Mouse (Mus musculus) gastrocnemius, postnatal 10 days (tissue): ENCODE measurements at regions not wholly inside any gene's neighbourhood (a gene's known extent, or its start where the extent isn't known, plus 50 kb on each side); places are given as distances from the start of the nearest gene placed in this dataset.

ENCODE experiments used
- DNase-seq: peaks from one replicate; pipeline ENCODE4 v3.0.0; 2021; ENCODE audit warnings: mixed read lengths

DNA sequence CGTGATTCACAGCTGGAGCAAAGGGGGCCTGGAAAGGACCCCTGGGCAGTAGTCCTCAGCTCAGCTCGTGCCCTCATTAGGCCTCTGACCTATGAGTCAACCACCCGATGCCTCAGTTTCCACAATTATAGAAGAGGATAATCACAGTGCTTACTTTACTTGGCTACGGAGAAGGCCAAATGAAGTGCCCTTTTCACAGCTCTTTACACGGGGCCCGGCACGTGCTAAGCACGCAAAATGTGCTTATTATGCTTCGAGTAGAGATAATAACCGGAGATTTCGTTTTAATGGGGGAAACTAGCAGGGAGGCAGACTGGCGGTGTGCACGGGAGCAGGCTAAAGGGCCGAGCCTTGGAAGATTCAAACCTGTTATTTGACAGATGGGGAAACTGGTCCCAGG lies 102.4 kb upstream of the Jun start:
- no peak for DNase-seq

DNA sequence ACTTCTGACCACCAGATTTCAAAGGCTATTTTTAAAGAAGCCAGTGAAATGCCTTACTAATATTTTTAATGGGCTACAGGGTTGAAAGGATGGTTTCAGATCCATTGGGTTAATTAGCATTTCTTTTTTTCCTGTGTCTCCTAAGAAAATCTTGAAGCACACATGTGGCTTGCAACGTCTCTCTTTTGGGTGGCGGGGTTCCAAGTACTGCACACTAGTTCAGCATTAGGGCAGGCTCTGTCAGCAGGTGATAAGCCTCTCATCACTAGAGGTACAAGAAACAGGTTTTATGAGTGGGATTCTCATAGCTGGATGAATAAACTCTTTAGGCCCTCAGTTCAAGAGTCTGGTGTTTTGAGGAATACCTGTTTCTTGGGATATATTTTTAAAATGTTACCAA lies 103.2 kb upstream of the Jun start:
- no peak for DNase-seq

DNA sequence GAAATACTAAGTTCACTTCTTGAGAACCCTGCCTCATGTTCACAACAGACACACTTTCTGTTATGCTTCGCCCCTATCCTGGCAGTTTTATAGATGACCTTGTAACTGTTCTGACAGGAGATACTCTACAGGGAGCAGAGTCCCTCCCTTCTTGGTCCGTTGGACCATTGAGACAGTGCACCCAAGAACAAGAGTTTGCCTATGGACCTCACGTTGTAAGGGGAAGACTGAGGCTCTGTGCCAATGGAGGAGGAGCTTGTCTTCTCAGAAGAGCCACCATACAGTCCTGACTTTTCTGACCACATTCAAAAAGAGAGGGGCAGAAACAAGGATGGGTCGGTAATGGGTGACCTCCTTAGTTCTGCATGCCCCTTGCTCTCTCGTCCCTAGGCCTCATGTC lies 103.8 kb upstream of the Jun start:
- DNase-seq, result no peak

DNA sequence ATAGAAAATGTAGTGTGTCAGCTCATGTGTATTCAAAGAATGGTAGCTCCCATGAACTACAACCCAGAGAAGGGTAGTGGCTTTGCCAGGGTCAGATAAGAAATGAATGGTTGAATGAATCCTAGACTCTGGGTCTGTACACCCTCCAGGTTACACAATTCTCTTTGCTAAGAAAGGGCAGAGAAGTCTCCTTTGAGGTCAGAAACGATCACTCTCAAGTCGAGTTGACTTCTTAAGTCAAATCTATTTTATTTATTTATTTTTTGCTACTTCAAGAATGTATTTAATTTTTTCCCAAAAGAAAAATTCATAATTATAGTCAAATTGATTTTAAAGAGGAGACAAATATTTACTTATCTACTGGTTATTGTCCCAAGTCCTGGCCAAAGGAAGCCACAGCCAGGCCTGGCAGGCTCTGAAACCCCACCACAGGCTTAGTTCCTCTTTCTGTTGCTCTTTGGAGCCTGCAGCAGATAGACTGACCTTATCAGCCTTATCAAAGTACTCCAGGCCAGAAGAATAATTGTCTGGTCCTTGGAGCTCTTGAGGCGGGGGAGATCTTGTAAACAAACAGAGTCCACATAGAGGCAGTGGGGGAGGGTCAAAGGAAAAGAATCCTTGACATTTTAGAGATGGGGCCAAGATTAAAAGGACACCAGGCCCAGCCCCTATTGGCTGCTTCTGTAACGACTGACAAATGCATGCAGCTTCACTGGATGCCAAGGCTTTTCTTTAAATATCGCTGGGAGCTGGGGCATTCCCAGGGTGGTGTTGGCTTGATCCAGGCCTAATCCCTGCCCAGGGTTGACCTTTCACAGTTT lies 104.6 kb upstream of the Jun start:
- no peak for DNase-seq

DNA sequence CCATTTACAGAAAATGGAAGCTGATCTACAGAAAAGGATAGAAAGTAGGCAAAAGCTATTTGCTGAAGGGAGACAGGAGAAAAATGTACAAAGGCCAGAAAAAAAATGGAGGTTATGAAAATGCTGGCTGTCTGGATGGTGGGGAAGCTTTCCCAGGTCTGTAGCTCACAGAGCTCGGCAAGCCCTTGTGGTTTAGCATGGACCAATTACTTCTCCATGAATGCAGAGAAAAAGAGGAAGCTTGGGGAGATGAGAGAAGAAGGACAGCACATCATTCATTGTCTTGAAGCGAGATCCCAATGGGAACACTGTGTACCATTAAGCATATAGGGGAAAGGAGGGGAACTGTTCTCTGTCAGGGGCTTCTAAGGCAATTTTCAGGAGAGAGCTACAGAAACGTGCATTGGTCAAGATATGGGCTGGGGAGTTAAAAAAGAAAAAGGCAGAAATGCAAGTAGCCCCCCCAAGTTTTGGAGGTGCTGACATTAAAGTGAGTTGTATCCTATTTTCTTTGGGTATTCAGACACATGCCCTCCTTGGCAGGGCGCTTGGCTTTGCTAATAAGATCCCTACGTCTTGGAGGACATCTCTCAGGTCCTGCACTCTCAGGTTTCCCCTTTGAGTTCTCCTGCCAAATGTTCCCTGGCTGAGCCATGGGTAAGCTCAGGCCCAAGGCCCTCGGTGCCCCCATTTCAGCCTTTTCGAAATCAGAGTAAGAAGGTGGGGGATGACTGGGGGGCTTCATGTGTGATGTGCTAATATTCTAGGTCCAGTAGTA lies 105.8 kb upstream of the Jun start:
- DNase-seq, result peak; percentile 20

DNA sequence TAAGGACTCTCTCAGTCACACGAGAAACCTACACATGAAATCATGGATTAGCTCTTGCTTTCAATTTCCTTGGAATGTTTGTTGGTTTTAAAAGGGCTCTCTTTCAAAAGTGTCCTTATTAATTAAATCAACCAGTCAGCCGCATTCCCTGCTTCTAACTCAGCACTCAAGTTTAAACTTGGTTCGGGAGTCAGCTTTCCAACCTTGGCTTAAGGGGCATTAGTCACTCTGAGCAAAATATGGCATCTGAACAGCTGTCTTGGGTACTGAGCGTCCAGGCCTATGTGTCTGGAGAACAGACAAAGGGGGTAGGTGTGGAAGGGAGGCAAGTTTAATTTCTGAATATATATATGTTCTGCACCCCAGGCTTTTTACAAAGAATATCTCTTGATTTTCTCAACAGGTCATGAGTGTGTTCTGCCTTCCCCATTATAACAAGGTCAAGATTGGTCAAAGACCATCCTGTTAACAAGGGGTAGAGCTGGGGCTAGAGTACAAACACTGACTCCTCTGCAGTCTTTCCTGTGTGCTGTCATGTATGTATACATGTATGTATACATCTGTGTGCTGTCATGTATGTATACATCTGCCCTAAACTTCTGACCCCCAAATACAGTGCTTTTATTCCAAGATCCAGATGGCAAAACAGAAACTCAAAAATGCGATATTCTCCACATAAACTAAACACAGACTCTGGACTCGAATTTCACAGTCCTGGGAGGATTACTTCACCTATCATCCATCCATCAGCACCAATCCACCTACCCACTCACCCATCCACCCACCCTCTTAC lies 106.8 kb upstream of the Jun start:
- DNase-seq, result no peak

DNA sequence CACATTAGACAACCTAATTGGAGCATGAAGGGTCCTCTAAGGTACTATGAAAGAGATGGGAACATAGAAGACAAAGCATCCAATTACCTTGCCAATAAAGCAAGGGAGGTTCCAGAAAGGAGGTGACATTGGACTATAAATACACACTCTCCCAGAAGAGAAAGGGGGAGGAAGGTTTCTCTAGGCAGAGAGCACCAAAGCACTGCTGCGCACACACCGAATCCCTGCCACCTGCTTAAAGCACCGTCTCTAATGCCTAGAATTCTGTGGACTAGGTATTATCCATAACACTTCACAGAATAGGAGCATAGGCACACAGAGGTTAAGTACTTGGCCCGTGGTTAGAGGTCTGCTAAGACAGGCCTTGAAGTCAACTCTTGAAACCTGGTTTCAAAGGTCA lies 107.8 kb upstream of the Jun start:
- no peak for DNase-seq

DNA sequence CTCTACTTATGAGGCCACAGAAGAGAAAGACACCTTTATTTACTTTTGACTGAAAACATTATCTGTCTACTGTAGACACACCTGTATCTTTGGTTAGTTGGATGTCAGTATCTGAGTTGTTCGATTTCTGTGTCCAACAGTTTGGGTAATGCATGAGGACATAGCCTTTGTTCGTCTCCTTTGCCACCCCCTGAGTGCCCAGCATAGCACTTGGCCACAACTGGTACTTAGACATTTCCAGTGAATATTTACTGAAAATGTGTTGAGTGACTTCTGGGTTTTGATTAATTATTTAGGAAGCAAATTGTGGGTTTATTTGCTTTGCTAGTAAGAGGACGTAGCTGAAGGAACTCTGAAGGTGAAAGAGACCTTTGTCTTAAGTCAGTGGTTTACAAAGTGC lies 108.4 kb upstream of the Jun start:
- no peak for DNase-seq

DNA sequence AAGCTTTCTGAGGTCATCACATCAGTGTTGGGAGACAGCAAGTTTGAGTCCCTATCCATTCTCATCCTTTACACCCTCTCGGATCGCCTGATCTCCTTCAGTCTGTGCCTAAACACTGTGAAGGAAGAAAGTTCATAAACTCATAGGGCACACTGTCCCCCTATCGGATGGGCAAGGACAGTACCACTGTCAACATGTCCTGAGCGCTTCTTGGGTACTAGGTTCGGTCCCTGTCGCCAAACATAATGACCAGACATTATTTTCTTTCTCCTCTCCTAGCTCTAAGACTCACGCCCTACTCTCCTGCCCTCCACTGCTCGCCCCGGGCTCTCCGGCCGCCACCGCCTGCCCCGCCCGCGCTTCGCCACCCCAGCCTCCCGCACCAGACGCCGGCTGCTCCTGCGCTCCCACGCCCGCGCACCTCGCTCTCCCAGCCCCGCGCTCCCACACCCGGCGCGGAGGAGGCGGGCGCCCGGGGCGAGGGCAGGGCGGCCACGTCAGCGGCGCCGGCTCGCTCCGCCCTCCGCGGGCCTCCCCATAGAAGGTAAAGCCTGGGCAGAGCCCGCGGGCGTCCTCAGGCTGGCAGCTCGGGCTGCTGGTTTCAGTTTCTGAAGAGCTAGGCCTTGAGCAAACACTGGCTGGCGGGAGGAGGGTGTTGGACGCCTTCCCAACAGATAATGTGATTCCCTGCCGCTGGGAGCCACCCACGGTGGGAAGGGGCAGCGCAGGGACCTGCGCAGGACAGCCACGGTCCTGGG lies 109.1 kb upstream of the Jun start:
- peak; percentile 88 for DNase-seq

DNA sequence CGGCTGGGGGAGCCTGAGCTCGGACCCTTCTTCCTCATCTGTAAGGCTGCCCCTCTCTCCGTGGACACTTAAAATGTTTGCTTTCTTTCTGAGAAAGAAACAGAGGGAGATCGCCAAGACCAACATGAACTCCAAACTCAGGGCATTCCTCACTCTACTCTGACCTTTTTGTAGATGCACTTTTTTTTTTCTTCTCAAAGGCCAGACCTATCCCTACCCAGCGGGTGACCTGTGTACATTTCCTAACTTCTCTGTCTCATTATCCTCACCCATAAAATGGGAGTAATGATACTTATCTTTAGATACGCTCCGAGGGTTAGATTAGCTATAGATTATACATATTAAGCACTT lies 109.6 kb upstream of the Jun start:
- no peak for DNase-seq

DNA sequence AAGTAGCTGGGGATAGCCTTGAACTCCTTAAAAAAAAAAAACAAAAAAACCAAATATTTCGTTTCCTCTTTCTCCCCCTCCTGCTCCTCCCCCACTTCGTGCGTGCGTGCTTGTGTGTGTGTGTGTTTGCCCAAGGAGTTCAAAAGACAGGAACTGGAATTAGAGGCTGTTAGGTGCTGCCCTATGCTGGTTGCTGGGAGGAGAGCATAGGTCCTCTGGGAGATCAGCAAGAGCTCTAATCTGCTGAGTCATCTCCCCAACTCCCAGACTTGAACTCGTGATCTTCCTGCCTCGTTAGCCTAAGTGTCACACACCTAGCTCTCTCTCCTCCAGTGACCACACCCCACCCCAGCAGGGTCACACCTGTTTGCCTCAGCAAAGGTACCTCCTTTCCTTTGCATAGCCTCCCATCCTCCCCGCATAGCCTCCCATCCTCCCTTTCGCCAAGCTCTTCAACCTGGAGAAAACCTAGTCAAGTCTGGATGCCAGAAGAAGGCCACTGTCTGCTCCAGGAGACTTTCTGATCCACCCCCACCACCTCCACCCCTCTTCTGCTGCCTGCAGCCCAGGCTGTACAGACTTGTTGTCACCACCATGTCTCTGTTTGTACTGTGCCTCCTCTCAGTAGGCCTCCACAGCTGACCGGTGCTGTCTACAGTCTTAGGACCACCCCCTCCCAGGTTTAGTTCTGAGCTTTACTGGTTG lies 110.5 kb upstream of the Jun start:
- no peak for DNase-seq

DNA sequence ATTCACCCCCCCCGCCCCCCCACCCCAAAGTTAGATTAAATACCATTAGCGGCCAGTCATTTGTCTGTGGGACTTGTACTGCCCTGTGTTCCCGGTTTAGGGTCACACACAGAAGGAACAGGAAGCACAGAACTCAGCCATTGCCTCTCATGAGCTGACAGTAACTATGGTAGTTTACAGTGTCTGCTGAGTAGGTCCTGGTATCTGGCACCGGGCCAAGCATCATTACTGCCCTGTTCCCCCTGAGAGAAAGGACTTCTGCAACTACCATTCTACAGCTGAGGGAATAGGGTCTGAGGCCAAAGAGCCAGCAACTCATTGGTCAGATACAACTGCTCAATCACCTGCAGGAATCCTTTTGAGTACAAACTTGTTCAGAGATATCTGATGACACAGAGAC lies 111.4 kb upstream of the Jun start:
- DNase-seq, result no peak

DNA sequence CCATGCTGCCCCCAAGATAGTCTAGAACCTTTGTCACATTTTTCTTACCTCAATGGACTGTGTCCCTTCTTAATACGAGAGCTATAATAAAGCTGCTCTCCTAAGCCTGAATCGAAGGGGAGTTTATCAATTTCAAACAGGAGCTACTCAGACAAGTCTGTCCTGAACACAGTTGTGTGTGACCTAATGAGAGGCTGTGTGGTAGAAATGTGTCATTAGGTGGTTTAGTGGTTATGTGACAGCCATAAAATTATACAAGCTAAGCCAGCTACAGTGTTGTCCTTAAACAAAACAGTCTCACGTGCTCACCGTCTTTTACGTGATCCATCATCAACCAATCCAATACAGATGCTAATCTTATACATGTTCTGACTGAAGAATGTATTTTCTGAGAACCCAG lies 114.5 kb upstream of the Jun start:
- no peak for DNase-seq

DNA sequence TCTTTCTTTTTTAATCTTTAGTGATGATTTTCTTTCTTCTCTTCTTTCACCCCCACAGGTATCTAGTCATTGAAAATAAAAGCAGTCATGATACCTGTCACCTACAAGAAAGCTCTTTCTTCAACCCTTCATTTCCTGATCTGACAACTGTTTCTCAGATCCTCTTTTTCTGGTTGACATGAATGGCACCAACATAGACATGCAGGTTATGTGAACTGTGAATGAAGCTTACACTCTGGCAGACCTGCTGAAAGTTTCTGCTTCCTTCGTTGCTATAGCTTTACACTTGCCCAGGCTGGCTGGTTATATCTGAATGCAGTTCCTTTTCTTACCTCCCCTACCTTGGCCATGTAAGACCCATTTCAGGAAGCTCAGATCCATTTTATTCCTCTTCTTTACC lies 115.2 kb upstream of the Jun start:
- no peak for DNase-seq

DNA sequence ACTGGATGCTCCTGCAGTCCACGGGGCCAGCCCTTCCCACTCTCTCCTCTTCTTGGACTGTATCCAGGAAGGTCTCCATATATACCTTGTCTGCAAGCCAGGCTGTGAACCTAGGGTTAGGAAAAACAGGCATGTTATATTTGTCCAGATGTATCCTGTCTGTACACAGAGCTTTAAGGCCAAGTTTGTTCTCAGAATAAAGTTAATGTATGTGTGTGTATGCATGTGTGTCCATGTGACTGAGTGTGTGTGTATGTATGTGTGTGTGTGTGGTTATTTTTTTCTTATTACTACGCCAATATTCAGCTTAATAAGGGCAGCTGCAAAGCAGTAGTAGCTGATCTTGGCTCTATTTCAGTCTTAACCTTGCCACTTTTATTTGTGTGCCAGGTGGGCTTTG lies 117.7 kb upstream of the Jun start:
- DNase-seq, result no peak

DNA sequence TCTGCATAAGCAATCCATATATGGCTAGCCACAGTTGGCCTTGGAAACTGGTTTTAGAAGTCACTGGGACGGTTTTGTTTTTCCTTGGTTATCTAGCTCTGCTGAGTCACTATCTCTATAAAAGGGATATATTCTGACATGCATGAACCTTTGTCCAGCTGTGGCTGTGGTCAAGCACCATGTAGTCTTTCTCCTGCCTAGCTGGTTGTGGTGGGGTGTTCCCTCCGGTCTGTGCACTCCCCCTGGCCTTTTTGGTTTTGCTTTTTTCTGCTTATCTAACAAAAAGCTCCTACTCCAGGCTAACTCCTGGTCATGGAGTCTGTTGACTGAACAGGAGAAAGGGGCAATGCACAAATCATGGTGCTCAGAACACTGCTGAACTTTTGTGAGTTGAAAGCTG lies 125.7 kb upstream of the Jun start:
- DNase-seq, result no peak

DNA sequence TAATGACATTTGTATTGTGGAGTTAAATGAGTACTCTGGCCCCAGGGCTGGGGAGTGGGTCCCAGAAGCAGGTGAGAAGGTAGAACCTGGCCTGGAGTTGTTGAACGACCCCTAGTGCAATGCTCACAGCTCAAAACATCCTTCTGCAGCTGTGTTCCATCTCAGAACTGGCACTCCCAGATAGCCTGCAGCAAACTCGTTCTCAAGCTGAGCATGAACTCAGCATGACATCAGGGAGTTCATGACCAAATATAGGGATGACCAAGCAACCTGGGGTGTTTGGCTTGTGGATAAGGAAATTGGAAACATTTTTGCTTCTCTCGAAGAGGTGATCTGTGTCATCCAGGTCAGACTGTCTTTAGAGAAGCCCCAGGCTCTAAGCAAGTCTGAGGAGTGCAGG lies 126.4 kb upstream of the Jun start:
- no peak for DNase-seq

DNA sequence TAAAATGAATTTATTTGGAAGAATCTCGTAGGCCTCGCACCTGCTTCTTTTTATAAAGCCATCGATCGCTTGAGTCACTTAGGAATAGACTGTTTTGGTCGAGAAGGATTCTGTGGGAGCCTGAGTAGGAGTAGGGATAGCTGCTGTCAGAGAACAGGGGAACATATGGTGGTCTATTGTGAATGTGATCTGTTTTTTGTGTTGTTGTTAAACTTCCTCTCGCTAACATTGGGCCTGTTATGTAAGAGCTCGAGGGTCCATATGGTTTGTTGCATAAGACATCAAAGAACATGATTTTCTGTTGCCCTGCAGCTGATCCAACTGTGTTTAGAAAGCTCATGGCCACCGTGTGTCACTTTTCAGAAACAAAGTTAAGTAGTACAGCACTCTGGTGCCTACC lies 126.9 kb upstream of the Jun start:
- DNase-seq, result no peak

DNA sequence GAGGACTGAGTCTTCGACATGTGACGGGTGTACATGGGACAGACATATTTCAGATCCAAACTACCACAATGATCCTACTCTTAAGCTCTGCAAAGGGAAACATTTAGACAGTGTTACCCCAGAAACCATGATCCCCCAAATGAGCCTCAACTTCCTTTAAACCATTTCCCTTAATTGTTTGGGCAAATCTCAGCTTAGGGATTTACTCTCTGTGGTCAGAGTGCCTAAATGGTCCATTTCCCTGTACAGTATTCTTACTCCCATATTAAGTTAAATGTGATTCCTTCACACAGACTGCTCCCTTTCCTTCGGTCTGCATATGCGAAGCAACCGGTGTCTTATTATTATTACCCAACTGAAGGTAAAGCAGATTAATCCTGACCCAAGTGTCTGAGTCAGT lies 128.4 kb upstream of the Jun start:
- DNase-seq, result no peak

DNA sequence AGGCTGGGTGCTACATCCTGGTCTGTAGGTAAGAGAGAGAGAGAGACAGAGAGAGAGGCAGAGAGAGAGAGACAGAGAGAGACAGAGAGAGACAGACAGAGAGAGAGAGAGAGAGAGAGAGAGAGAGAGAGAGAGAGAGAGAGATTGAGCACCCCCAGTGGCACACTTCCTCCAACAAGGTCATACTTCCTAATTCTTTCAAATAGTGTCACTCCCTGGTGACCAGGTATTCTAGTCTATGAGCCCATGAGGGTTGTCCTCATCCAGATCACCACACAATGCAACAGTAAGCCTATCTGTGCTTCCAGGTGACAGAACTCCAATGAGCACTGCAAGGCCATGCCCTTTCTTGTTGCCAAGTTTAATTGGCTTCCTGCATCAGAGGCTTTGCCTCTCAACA lies 129.0 kb upstream of the Jun start:
- no peak for DNase-seq

DNA sequence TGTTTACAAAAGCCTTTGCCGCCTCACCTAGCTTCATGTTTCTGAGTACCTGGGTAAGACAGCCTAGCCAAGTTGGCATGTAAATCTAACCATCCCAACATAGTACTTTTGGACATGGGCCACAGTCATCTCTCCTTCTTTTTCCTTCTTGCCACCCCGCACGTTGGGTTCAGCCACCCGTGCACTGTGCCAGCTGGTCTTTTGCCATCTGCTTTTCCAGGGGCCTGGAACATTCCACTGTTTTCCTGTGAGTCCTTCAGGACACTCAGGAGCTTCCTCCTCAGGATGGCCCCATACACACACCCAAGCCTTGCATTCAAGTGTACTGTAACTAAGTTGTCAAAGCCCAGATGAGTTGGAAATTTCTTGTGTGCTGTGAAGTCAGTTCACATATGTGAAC lies 132.2 kb upstream of the Jun start:
- no peak for DNase-seq
